Mouse (Mus musculus): Measurements from ENCODE around the gene Olfr525. TPM values are rescaled to one million over a fixed set of nuclear protein-coding genes. Genes with fewer than 3 reads are reported as not detected.
A peak's percentile ranks its signal among the peaks of the same experiment; 100 is the strongest.

The Olfr525 gene
- total and polyA plus RNA-seq, 3 experiments: not detected

GRCm38 (mm10) chr7:140361571-140361970 lies 40.9 kb downstream of the Olfr525 start, which contains the start of gene Olfr60:
TSS of gene Olfr60 (minus strand) at chr7:140361671.
- Histone ChIP-seq H3K9me3 (replicated peaks; ENCODE audit: low read length) (no peaks in the 10 kb centered on the region), H3K27ac (ENCODE audit: insufficient read depth, low read depth) (no peak within 1 kb of the TSS), H3K9ac (ENCODE audit: insufficient read depth, low read depth) (no peak within 1 kb of the TSS), H3K4me3 (replicated peaks in 1 of 3; ENCODE audit: low read depth in 2 of 3, low read length in 2 of 3, poor library complexity in 1 of 3) (no peak within 1 kb of the TSS), H3K36me3 (replicated peaks in 1 of 2; ENCODE audit: control insufficient read depth in 1 of 2, insufficient read depth in 1 of 2, low read length in 1 of 2) (no peaks in the 10 kb centered on the region), H3K27me3 (replicated peaks) (peaks cover 58% of the 10 kb centered on the region), H3K4me2 (ENCODE audit: insufficient read depth, low read depth, poor library complexity, severe bottlenecking) (no peak within 1 kb of the TSS), H3K4me1 (ENCODE audit: control insufficient read depth in 1 of 2, insufficient read depth in 2 of 2) (no peaks in the 10 kb centered on the region), H3K79me2 (replicated peaks; ENCODE audit: control insufficient read depth, extremely low read depth, insufficient read depth, poor library complexity, severe bottlenecking) (no peaks in the 10 kb centered on the region)
- TF ChIP-seq RCOR1 (conservative IDR thresholded peaks at IDR 0.05; ENCODE audit: low read depth, low read length): no peak
- no peak for TF ChIP-seq NELFE (IDR thresholded peaks at IDR 0.05; ENCODE audit: low read depth, low read length)
- dilution Hi-C loops (cut with MboI; ENCODE audit: extremely low pct_ligation_motif_present, extremely low pct_unique_long_range_greater_than_20kb, low sequenced_read_pairs) (no loop called here), in situ Hi-C loops (cut with MboI; ENCODE audit: low pct_ligation_motif_present, low pct_unique_long_range_greater_than_20kb, low sequenced_read_pairs) (no loop called here)
- DNase-seq (ENCODE audit: extremely low read depth): no peak

- Histone ChIP-seq H3K79me2 (replicated peaks; ENCODE audit: control insufficient read depth, extremely low read depth, insufficient read depth, poor library complexity, severe bottlenecking) (no peaks in the 10 kb centered on the region), H3K9ac (ENCODE audit: insufficient read depth, low read depth) (no peak overlapping the region), H3K4me2 (ENCODE audit: insufficient read depth, low read depth, poor library complexity, severe bottlenecking) (no peak overlapping the region), H3K27ac (ENCODE audit: insufficient read depth, low read depth) (no peak overlapping the region), H3K4me3 (replicated peaks in 1 of 3; ENCODE audit: low read depth in 2 of 3, low read length in 2 of 3, poor library complexity in 1 of 3) (no peak overlapping the region), H3K36me3 (replicated peaks in 1 of 2; ENCODE audit: control insufficient read depth in 1 of 2, insufficient read depth in 1 of 2, low read length in 1 of 2) (no peaks in the 10 kb centered on the region), H3K4me1 (ENCODE audit: control insufficient read depth in 1 of 2, insufficient read depth in 2 of 2) (no peaks in the 10 kb centered on the region), H3K9me3 (replicated peaks; ENCODE audit: low read length) (no peaks in the 10 kb centered on the region), H3K27me3 (replicated peaks) (peaks cover 60% of the 10 kb centered on the region)
- in situ Hi-C loops (cut with MboI; ENCODE audit: low pct_ligation_motif_present, low pct_unique_long_range_greater_than_20kb, low sequenced_read_pairs) (no loop called here), dilution Hi-C loops (cut with MboI; ENCODE audit: extremely low pct_ligation_motif_present, extremely low pct_unique_long_range_greater_than_20kb, low sequenced_read_pairs) (no loop called here)
- TF ChIP-seq EP300 (IDR thresholded peaks at IDR 0.05; ENCODE audit: low read length): peak; percentile 12; the same call in 1 of the 2 replicates
- TF ChIP-seq MXI1 (IDR thresholded peaks at IDR 0.05; ENCODE audit: low read depth, low read length): no peak
- DNase-seq (ENCODE audit: extremely low read depth): no peak
Observed at GRCm38 (mm10) chr7:140374300-140374699, 53.6 kb downstream of the Olfr525 start.

DNA sequence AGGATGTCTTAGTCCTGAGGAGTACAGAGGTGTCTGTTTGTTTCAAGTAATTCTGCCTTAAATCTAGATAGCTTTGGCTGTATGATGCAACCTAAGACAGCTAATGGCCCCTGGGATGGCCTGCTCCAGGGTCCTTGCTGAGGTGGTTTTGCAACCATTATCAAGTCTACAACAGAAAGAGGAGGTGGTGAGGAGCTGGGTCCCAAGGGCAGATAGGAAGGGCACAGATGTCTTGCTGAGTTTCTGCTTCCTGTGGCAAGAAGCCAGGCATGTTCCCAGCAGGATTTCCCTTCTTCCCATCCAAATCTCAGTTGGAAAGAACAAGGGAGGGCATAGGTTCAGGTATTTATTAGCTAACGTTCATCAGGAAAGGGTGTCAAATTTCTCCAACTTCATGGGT lies 55.6 kb downstream of the Olfr525 start, which contains the start of gene Olfr530:
TSS of gene Olfr530 (minus strand) at position 101 of the 400 bp plus-strand sequence.
- dilution Hi-C loops (cut with MboI; ENCODE audit: extremely low pct_ligation_motif_present, extremely low pct_unique_long_range_greater_than_20kb, low sequenced_read_pairs) (no loop called here), in situ Hi-C loops (cut with MboI; ENCODE audit: low pct_ligation_motif_present, low pct_unique_long_range_greater_than_20kb, low sequenced_read_pairs) (no loop called here)
- no peak within 1 kb of the TSS for H3K9ac ChIP-seq (ENCODE audit: insufficient read depth, low read depth)
- no peaks in the 10 kb centered on the region for H3K4me1 ChIP-seq (ENCODE audit: control insufficient read depth in 1 of 2, insufficient read depth in 2 of 2)
- no peak within 1 kb of the TSS for H3K4me3 ChIP-seq (replicated peaks in 1 of 3; ENCODE audit: low read depth in 2 of 3, low read length in 2 of 3, poor library complexity in 1 of 3)
- no peaks in the 10 kb centered on the region for H3K9me3 ChIP-seq (replicated peaks; ENCODE audit: low read length)
- H3K27me3 ChIP-seq (replicated peaks): peaks cover 50% of the 10 kb centered on the region
- no peak within 1 kb of the TSS for H3K27ac ChIP-seq (ENCODE audit: insufficient read depth, low read depth)
- H3K36me3 ChIP-seq (replicated peaks in 1 of 2; ENCODE audit: control insufficient read depth in 1 of 2, insufficient read depth in 1 of 2, low read length in 1 of 2): no peaks in the 10 kb centered on the region
- H3K4me2 ChIP-seq (ENCODE audit: insufficient read depth, low read depth, poor library complexity, severe bottlenecking): no peak within 1 kb of the TSS
- DNase-seq (ENCODE audit: extremely low read depth): no peak
- TF ChIP-seq CHD1 (IDR thresholded peaks at IDR 0.05; ENCODE audit: low read depth, low read length): no peak
- TF ChIP-seq GABPA (IDR thresholded peaks at IDR 0.05; ENCODE audit: insufficient replicate concordance, low read depth, low read length): no peak
- no peak for TF ChIP-seq IRF4 (IDR thresholded peaks at IDR 0.05; ENCODE audit: low read depth, low read length)
- TF ChIP-seq ELF1 (IDR thresholded peaks at IDR 0.05; ENCODE audit: low read depth, low read length): no peak
- TF ChIP-seq CTCF (conservative IDR thresholded peaks at IDR 0.05 in 1 of 2, IDR thresholded peaks at IDR 0.05 in 1 of 2; ENCODE audit: low read depth in 2 of 2, low read length in 2 of 2): no peak
- TF ChIP-seq JUN (IDR thresholded peaks at IDR 0.05; ENCODE audit: insufficient read depth, low read depth, low read length): no peak
- no peak for TF ChIP-seq ZMIZ1 (IDR thresholded peaks at IDR 0.05; ENCODE audit: low read depth, low read length)
- no peak for TF ChIP-seq POLR2AphosphoS2 (IDR thresholded peaks at IDR 0.05; ENCODE audit: low read depth, low read length)
- TF ChIP-seq E2F4 (IDR thresholded peaks at IDR 0.05; ENCODE audit: insufficient replicate concordance, low read depth, low read length): no peak
- no peak for TF ChIP-seq RCOR1 (conservative IDR thresholded peaks at IDR 0.05; ENCODE audit: low read depth, low read length)
- TF ChIP-seq CHD2 (IDR thresholded peaks at IDR 0.05; ENCODE audit: low read length): no peak
- no peak for TF ChIP-seq PAX5 (IDR thresholded peaks at IDR 0.05; ENCODE audit: low read length)
- no peaks in the 10 kb centered on the region for H3K79me2 ChIP-seq (replicated peaks; ENCODE audit: control insufficient read depth, extremely low read depth, insufficient read depth, poor library complexity, severe bottlenecking)

Measured in CH12.LX (cell line).